8 mouse cellular contexts compared by ENCODE assay signal in the genomic region with DNA sequence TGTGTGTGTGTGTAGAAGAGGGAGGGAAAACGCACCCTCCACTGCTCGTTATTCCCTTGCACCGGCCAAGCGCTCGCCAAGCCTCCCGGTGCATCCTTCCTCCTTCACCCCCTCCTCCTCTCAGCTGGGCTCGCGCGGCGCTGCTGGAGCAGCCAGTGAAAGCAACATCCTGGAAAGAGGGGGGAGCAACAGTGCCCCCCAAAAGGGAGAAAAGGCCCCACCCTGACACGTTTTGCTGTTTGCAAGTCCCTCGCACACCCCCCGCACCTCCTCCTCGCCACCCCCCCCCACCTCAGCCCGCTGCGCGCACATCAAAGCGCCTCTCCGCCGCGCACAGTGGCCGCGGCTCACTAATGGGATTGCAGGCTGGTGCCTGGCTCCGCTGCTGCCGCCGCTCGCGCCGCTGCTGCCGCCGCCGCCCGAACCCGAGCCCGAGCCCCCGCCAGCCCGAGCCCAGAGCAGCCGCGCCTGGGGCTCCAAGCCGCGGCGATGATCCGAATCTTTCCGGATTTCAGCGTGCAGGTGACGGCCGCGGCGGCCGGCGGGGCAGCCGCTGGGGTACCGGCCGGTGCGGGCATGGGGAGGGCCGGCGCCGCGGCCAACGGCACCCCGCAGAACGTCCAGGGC. TPM values are rescaled to one million over a fixed set of nuclear protein-coding genes. Genes with fewer than 3 reads are reported as not detected.
DNase-seq lines count a peak whose midpoint lies in the region; ATAC-seq and TF ChIP-seq lines count a peak whose summit lies in the region.

Gene Npas3 (plus strand): TSS at position 577 of the 627 bp plus-strand sequence.

- under 1% methylated on average over 57 of the region's 62 CpGs for WGBS in heart, embryonic 11.5 days (ENCODE audit: insufficient replicate concordance)
- under 1% methylated on average over 56 of the region's 62 CpGs for WGBS in midbrain, embryonic 10.5 days
- WGBS in stomach, postnatal 0 days = 0% methylated on average over 55 of the region's 62 CpGs

- H3K27me3 ChIP-seq in megakaryocyte, embryonic 14.5 days (replicated peaks) = peaks cover 74% of the 10 kb centered on the region
- H3K27me3 ChIP-seq in heart, embryonic 11.5 days (ENCODE audit: control insufficient read depth, insufficient read depth, low read length) = peaks cover 60% of the 10 kb centered on the region
- H3K27me3 ChIP-seq in midbrain, embryonic 10.5 days (ENCODE audit: low read depth, poor library complexity, severe bottlenecking) = peaks cover 57% of the 10 kb centered on the region
- H3K27me3 ChIP-seq in stomach, postnatal 0 days (ENCODE audit: control insufficient read depth, insufficient read depth, low read length) = peaks cover 18% of the 10 kb centered on the region

- peak; percentile 79 for DNase-seq in embryo, embryonic 10 days (ENCODE audit: low spot score)
- DNase-seq in layer of hippocampus, adult 9-11 months = peak; percentile 52
- DNase-seq in midbrain, embryonic 10.5 days (ENCODE audit: low spot score) = peak; percentile 87
- DNase-seq in stomach, postnatal 0 days (ENCODE audit: low spot score) = peak; percentile 35

- peak within 1 kb of the TSS; percentile 95 for H3K4me2 ChIP-seq in heart, embryonic 11.5 days
- peak within 1 kb of the TSS; percentile 83 for H3K4me2 ChIP-seq in stomach, postnatal 0 days (replicated peaks; ENCODE audit: low read depth)

- TF ChIP-seq EP300 in stomach, postnatal 0 days (optimal IDR thresholded peaks at IDR 0.05) = no peak

- H3K36me3 ChIP-seq in megakaryocyte, embryonic 14.5 days (replicated peaks; ENCODE audit: low read length) = no peaks in the 10 kb centered on the region
- no peaks in the 10 kb centered on the region for H3K36me3 ChIP-seq in heart, embryonic 11.5 days (ENCODE audit: control insufficient read depth, insufficient read depth, low read length)
- no peaks in the 10 kb centered on the region for H3K36me3 ChIP-seq in midbrain, embryonic 10.5 days
- H3K36me3 ChIP-seq in stomach, postnatal 0 days (ENCODE audit: control insufficient read depth, insufficient read depth, low read length) = no peaks in the 10 kb centered on the region

- H3K27ac ChIP-seq in heart, embryonic 11.5 days (ENCODE audit: low read depth, low read length) = no peak within 1 kb of the TSS
- H3K27ac ChIP-seq in midbrain, embryonic 10.5 days (replicated peaks) = peak within 1 kb of the TSS; percentile 98
- no peak within 1 kb of the TSS for H3K27ac ChIP-seq in stomach, postnatal 0 days (replicated peaks)

- peak within 1 kb of the TSS; percentile 54 for H3K9ac ChIP-seq in heart, embryonic 11.5 days (ENCODE audit: low read depth, low read length)
- H3K9ac ChIP-seq in stomach, postnatal 0 days (ENCODE audit: low read length) = peak within 1 kb of the TSS; percentile 31

- no peak for ATAC-seq in megakaryocyte, adult 5-6 weeks (ENCODE audit: poor library complexity, severe bottlenecking)
- no peak for ATAC-seq in heart, embryonic 11.5 days (replicated peaks; ENCODE audit: insufficient number of reproducible peaks, low FRiP score, low TSS enrichment)
- 0 out of 2 replicates have a peak, but pooled peaks have one; percentile 24 for ATAC-seq in stomach, postnatal 0 days (ENCODE audit: low FRiP score, low TSS enrichment)
- ATAC-seq in erythroid progenitor cell, adult 5-6 weeks (replicated peaks; ENCODE audit: low FRiP score, poor library complexity, severe bottlenecking) = no peak

- peak within 1 kb of the TSS; percentile 38 for H3K4me3 ChIP-seq in megakaryocyte, embryonic 14.5 days (replicated peaks)
- peak within 1 kb of the TSS; percentile 58 for H3K4me3 ChIP-seq in heart, embryonic 11.5 days (ENCODE audit: low read depth, low read length)
- peak within 1 kb of the TSS; percentile 91 for H3K4me3 ChIP-seq in midbrain, embryonic 10.5 days
- H3K4me3 ChIP-seq in stomach, postnatal 0 days (ENCODE audit: low read depth, low read length) = peak within 1 kb of the TSS; percentile 48

- H3K4me1 ChIP-seq in megakaryocyte, embryonic 14.5 days = peaks cover 18% of the 10 kb centered on the region
- peaks cover 5% of the 10 kb centered on the region for H3K4me1 ChIP-seq in heart, embryonic 11.5 days (ENCODE audit: control insufficient read depth, insufficient read depth, low read length)
- peaks cover 55% of the 10 kb centered on the region for H3K4me1 ChIP-seq in midbrain, embryonic 10.5 days
- H3K4me1 ChIP-seq in stomach, postnatal 0 days (replicated peaks; ENCODE audit: control insufficient read depth, insufficient read depth) = no peaks in the 10 kb centered on the region

- H3K9me3 ChIP-seq in megakaryocyte, embryonic 14.5 days = peaks cover 6% of the 10 kb centered on the region; the same call in 1 of the 2 replicates
- H3K9me3 ChIP-seq in heart, embryonic 11.5 days (replicated peaks; ENCODE audit: control insufficient read depth, low read length) = no peaks in the 10 kb centered on the region
- no peaks in the 10 kb centered on the region for H3K9me3 ChIP-seq in midbrain, embryonic 10.5 days (replicated peaks)
- no peaks in the 10 kb centered on the region for H3K9me3 ChIP-seq in stomach, postnatal 0 days (ENCODE audit: control insufficient read depth, low read length)

- no peak for TF ChIP-seq CTCF in stomach, postnatal 0 days (IDR thresholded peaks at IDR 0.05; ENCODE audit: low read depth)

RNA-seq across cellular contexts. Expression of gene Npas3, which starts in this region (rescaled TPM):
- 0.69 TPM in 1 of 2 replicates, not detected in the other for polyA plus RNA-seq in megakaryocyte, embryonic 14.5 days (2012; ENCODE audit: insufficient read depth, low replicate concordance)
- not detected in 2 replicates for total RNA-seq in megakaryocyte, adult 5-6 weeks (2015)
- not detected in 2 replicates for total RNA-seq in megakaryocyte, adult 5-6 weeks (2017)
- polyA plus RNA-seq in heart, embryonic 11.5 days (2014; fragmentation: Nextera tagmentation; extraction: Ambion mirVana) = 0.77 and 1.3 TPM in 2 replicates
- 9.2 and 13.9 TPM in 2 replicates for polyA plus RNA-seq in midbrain, embryonic 10.5 days (2016; fragmentation: Nextera tagmentation; extraction: Ambion mirVana)
- 0.61 and 1.2 TPM in 2 replicates for polyA plus RNA-seq in stomach, postnatal 0 days (2015; fragmentation: Nextera tagmentation; extraction: Ambion mirVana)
- not detected in 2 replicates for total RNA-seq in erythroid progenitor cell, adult 5-6 weeks (2015; ENCODE audit: low replicate concordance)
- not detected in 2 replicates for total RNA-seq in erythroid progenitor cell, adult 5-6 weeks (2017; ENCODE audit: low replicate concordance)

Comparison
In these comparisons a context has a peak if more than half of its experiments do, and no peak if none do; other contexts are left out.
1. H3K4me3 ChIP-seq: peak in every context shown above with its lines; median percentile 91 in midbrain, embryonic 10.5 days; 58 in heart, embryonic 11.5 days; 48 in stomach, postnatal 0 days; 38 in megakaryocyte, embryonic 14.5 days.
2. DNase-seq: peak in every context shown above with its lines; median percentile 87 in midbrain, embryonic 10.5 days; 79 in embryo, embryonic 10 days; 52 in layer of hippocampus, adult 9-11 months; 35 in stomach, postnatal 0 days.